Mouse (Mus musculus) right cerebral cortex, adult 2 months (tissue): ENCODE data around the gene Marveld3.
A peak's percentile ranks its signal among the peaks of the same experiment; 100 is the strongest.

ENCODE experiments used
- DNase-seq, 2 experiments: peaks; one replicate each; pipeline ENCODE4 v3.0.0; 2021 to 2022; ENCODE audit warnings: low spot score in 2 of 2

The Marveld3 gene

DNA sequence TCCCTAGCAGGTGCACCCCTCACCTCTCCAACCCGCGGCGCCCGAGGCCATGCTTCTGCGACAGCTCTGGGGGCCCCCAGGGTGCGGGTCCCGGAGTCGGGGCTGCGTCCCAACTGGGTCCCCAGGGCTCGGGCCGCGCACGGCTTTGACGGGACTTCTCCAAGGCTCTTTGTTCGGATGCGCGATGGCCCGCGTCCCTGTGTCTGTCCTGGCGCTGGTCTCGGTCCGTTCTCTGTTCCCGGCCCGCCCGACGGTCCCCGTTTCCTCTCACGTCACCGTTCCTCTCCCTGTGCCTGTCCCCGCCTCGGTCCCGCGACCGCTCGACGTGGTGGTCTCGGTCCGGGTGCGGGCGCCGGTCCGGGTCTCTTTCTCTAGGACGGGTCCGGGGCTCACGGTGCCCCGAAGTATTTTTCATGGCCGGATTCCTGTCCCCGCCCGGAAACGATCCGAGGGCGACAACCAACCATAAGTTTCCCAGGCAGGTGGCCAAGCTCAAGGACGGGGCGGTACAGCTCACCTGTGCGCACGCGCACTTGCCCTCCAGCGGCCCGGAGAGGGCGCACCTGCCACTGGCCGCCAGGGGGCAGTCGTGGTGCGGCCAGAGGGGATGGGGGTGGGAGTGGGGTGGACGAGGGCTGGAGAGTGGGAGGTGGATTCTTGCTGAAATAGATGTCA, at the start of gene Marveld3:
Gene Marveld3, minus strand, starts transcription at position 511 of the 675 bp plus-strand sequence.
- no peak for DNase-seq

DNA sequence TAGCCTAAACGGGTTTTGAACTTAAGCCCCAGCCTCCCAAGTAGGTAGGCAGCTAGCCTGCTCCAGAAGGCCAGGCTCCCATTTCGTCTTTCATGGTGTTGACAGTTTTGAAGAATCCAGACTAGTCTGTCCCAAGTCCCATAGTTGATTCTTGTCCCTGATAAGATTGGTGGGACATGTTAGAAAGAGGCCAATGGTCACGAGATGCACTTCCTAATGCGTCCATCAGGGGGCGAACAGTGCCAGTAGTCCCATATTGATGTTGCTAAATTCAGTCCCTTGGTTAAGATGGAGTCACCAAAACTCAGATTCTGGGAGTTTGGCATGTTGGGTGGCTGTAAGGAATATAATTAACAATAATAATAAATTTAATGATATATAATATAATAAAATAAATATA, 48.9 kb upstream of the Marveld3 start:
- DNase-seq = peak in 1 of 2 experiments; percentile 18

DNA sequence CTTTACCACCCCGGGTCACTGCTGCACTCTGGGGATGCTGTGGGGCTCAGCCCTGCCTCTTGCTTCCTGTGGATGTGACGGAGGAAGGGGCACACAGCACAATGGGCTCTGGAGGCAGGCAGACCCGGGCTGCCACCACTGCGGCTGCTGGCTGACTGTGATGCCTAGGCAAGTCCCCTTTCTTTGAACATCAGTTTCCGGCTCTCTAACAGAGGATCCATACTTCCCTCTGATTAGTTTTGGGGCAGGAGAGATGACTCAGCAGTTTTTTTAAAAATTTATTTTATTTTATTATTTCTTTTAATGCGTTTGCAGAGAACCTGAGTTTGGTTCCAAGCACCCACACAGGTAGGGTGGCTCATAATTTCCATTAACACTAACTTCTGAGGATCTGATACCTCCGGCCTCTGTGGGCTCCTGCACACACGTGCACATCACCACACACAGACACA, 47.0 kb upstream of the Marveld3 start:
- no peak for DNase-seq

DNA sequence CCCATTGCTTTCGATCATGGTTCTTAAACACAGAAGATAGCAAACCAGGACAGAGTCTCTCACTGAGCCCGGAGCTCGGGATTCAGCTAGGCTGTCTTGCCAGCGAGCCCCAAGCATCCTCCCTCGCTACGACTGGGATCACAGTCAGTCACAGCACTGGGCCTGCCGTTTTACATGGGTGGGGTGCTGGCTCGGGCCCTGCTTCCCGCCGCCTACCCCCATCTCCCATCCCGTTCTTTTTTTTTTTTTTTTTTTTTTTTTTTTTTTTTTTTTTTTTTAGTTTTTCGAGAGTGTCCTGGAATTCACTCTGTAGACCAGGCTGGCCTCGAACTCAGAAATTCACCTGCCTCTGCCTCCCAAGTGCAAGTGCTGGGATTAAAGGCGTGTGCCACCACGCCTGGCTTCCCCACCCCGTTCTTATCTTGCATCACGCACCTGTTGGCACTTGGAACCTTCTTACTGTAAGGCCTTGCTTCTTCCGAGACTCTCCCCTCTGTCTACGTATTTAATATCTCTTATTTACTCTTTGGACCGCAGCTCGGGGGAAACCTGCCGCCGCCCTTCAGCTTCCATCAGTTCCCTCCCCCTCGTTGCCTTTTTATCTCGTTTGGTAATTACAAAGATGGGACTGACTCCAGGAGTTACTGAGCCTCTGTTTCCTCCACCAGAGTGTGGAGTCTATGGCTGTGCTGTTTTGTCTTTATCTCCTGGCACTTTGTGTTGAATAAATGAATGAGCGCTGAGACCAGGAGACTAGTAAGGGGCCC, 46.4 kb upstream of the Marveld3 start:
- DNase-seq = no peak

DNA sequence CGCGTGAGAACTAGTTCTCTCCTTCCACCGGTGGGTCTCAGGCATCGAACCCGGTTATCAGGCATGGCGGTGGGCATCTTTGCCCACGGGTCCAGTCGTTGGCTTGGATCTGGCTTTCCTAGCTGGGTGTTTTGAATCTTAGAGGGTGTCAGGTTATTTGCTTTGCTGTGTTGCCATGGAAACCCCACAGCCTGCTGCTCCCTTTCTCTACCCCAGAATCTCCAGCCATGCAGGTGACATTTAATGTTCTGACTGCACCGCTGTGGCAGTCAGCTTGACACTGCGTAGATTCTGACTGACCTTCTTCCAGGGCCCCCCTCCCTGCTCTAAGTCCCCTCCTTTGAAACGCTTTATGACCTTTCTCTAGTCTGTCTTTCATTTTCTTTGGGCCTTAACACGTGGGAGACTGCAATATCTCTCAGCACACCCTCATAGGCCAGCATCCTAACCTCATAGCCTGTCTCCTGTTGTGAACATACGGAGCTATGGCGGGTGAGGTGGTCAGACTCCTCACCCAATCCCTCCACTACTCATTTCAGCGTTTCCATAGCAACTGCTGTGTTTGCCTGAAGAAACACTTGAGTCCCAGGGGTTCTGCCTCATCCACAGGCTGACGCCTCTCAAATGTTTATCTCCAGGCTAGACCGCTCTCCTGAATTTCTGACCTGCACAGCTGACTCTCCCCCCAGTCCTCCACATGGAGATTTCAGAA, 44.5 kb upstream of the Marveld3 start:
- DNase-seq = peak; percentile 25 to 34

DNA sequence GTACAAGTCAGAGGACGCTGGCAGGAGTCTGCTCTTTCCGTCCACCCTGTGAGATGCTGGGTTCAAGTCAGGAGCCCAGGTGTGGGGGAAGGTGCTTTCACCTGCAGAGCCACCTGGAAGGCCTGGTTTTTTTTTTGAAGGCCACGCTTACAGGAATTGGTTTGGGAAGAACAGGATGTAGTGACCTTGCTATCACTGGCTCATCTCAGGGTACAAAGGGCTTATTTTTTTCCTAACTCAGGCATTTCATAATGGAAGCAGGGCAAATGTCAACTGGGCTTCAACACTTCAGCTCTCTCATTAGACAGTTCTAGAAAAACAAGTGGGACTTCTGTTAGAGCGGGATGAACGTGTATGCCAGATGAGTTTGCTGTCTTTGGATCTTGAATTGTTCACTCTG, 42.3 kb upstream of the Marveld3 start:
- no peak for DNase-seq

DNA sequence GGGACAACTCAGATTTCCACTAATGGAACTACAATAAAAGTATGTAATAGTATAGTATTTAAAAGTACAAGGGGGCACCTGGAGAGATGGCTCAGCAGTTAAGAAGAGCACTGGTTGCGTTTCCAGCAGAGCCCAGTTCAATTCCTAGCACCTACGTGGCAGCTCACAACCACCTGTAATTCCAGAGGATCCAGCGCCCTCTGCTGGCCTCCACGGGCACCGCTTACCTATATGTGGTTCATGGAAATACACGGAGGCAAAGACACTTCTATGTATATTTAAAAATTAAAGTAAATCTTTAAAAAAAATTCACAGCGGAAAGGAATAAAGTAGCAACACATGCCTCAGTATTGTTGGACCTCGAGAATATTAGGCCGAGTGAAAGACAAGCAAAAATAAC, 41.0 kb upstream of the Marveld3 start:
- no peak for DNase-seq

DNA sequence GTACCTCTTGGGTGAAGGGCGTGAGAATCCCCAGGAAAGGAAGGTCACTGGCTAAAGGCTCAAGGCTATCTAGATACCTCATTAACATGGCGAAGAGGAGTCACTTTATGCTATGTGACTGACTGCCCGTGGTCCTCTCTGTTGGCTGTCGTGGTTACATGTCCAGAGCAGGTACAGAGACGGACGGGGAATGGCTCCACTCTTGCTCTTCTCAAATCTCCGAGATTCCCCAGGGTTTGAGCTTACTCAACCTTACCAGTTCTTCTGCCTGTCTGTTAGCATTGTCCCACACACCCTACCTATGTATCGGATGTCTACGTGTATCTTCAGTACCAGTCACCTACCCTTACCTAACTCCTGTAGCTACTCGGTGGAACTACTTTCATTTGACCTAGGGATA, 38.0 kb upstream of the Marveld3 start:
- DNase-seq = no peak

DNA sequence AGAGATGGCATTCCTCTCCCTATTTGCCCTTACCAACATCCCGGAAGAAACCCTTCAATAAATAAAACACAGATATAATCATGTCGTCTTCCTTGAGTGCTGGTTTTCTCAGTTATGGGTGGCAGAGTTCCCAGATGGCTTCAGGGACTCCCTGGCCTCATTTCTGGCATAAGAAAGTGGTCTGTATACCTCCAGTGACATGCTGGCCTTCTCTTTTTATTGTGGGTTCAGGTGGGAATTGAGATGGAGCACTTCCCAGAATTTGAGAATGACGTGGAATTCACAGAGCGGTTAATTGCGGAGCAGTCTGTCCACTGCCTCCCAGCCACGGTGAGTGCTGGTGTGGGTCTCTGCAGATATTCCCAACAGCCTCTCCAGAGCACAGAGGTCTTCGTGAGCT, 36.1 kb upstream of the Marveld3 start:
- DNase-seq = no peak

DNA sequence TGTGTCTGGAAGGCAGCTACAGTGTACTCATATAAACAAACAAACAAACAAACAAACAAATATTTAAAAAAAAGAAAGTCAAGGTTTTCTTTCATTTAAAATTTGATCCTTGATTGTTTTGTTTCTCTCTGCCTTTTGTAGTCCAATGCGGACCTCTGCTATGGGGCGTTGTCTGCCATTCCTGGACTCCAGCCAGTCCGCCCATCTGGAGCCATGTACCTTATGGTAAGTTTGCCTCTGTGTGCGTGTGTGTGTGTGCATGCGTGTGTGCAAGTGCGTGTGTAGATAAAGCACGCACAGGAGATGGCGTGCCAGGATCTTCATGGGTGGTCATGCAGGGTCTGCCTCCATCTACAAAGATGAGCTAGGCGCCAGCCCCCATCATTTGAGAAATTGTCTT, 35.4 kb upstream of the Marveld3 start:
- no peak for DNase-seq

DNA sequence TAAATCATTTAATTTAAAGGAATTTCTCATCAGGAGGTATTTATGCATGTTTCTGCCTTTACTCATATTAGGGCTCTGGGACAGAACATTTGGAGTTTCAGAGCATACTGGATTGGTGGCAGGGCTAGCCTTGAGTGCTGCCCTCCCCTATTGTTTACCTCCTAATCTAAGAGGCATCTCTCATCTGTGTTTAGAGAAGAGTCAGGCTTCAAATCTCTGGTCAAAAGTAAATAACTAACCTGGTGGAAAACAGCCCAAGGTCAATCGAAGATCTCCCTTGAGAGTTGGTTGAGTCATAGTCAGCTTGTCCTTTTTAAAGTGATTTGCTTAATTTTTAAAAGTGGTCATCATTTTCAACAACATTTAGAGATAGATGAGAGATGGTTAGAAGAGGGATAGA, 30.9 kb upstream of the Marveld3 start:
- no peak for DNase-seq

DNA sequence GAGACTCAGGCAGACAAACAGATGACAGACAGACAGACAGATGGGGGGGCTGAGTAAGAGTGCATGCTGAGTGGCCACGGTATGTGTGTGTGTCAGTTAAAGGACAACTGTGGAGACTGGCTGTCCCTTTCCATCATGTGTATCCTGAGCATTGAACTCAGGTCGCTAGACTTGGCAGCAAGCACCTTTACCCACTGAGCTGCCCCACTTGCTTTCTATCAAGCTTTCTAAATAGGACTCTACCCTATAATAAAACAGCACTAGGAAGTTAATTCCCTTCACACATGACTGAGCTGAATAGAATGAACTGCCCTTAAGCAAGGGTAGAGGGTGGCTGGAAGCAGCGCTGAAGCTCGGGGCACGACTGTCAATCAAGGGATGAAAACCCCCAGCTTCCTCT, 30.2 kb upstream of the Marveld3 start:
- no peak for DNase-seq

DNA sequence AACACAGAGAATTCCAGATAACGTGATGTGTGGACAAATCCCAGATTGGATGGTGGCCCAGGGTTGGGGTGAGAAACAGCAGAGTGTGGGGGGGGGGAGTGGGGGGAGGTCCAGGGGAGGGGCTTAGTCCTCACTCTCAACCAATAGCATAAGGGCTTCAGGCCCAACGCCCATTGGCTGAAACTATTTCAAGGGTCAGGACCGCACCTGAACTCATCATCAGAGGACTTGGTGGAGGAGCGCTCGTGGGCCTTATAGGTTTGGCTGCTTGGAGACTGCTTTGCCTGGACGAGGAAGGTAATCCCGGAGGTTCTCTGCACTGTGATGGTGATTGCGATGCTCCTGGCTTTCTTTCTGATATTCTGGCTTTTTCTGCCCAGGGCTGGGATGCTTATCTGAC, 28.2 kb upstream of the Marveld3 start, which contains the start of gene Tat:
Gene Tat, plus strand, starts transcription at position 214 of the 400 bp plus-strand sequence.
- DNase-seq = no peak

DNA sequence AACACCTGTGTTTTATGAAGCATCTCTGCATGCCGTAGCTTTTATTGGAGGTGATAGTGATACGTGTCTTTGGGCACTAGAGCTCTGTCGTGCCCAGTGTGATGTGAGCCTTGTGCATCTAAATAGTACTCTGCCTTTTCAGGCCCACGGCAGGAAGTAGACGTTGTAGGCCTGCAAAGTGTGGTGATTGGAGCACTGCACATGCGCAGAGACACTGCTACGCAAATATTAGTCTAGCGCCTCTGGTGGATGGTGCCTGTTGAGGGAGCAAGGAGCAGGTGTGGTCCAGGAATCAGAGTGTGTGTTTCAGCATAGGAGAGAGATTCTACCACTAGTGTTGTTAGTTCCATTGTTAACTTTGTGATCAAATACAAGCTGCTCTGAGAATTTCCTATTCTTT, 27.1 kb upstream of the Marveld3 start:
- DNase-seq = no peak

DNA sequence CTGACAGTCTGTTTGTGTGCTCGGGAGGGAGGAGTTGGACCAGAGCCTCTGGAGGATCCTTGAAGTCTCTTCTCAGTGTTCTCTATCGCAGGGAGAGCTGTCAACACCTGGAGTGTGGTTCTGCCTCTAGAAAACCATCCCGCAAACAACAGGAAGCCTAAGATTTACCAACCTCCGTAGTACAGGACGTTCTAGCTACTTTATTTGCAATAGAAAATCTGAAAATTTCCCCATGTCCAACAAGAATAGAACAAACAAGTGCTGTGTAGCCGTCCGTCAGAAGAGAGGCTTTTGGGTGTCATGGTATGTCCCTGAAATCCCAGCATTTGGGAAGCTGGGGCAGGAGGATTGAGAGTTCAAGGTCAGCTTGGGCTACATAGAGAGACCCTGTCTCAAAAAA, 25.8 kb upstream of the Marveld3 start:
- DNase-seq = no peak

DNA sequence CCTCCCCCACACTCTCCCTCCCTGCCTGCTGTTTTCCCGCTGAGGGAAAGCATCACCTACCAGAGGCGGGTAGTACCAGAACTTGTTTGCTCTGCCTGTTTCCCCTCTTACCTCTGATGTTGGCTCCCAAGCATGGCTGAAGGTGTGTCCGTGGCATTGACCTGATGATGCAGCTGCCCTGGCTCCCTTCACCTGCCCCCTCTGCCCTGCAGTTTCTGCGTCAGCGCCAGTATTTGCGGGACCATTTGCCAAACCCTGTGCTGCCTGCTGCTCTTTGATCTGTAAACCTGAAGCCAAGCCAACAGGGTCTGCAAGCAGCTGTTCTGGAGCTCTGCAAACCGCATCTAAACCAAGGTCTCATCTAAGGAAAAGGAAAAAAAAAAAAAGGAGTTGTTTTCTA, 24.4 kb upstream of the Marveld3 start:
- no peak for DNase-seq

DNA sequence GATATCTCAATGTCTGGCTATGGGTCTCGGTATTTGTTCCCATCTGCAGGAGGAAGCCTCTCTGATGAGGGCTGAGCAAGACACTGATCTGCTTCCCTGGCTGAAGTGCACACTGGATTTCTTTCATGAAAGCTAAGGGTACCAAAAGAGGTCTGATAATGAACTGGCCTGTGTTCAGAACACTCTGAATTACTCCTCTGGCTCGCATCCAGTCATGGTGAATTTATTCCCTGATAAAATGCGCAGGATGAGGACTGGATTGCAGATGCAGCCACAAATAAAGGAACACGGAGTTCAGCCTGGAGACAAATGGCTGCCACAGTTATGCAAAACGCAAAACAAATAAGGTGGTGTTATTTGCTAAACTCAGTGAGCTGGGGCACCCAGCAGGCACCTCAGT, 21.9 kb upstream of the Marveld3 start:
- DNase-seq = no peak

DNA sequence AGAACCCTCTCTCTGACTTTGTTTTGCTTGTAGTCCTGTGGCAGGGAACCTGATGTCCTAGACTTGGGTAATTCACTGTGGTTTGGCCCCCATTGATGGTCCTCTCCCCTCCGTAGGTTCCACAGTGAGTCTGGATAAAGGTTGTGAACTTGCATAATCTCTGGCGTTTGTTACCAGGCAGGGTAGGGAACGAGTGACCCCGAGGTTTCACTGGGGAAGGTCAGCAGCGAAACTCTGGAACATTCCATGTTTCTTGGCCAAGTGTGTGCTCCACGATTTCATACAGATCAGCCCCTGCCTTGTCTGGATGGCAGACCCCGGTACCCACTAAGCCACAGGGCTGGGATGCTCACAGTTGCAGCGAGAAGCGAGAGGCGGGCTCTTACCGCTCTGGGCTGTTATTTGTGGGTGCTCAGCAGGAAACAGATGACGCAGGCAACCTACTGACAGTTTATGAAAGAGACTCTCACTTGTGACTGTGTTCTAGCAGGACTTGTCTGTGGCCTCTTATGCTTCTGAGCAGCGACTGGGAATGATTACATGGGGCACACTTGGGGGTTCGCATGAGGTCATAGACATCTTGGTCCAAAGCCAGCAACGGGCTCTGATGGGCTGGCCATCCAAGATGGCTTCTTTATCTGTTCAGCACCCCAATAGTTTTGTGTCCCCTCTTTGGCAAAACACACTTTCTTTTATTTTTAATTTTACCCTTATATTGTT, 20.5 kb upstream of the Marveld3 start:
- no peak for DNase-seq

DNA sequence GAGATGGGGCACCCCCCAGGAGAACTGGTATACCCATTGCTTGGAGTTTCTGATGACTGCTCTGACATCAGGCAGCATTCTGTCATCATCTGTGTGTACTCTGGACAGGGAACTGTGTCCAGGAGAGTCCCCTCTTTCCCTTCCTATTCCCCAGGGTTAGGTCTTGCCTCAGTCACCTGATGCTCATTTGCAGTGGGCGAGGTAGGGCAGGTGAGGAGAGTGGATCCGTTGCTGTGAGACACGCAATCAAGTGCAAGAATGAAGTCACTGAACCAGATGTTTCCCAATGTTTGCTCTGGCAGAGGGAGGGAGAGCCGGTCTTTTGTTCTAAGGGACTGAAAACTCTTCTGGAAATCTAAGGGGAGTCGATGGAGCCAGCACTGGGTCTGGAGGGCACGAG, 17.3 kb upstream of the Marveld3 start:
- no peak for DNase-seq

DNA sequence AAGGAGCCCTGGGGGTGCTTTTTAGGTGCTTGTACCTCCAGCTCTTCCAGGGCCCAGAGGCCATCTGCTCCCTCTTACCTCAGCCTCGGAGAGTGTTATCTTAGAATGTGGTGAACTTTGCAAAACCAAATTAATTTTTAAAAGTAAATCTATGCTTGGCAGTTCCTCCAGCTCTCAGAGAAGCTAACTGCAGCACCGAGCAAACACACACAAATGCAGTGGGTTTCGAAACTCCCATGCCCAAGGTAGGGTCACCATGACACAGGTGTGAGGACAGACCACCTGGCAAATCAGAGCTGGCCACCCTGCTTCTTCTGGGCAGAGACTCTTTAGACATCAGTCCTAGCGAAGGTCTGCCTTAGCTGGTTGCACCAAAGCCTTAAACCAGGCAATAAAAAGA, 10.9 kb upstream of the Marveld3 start:
- DNase-seq = no peak

DNA sequence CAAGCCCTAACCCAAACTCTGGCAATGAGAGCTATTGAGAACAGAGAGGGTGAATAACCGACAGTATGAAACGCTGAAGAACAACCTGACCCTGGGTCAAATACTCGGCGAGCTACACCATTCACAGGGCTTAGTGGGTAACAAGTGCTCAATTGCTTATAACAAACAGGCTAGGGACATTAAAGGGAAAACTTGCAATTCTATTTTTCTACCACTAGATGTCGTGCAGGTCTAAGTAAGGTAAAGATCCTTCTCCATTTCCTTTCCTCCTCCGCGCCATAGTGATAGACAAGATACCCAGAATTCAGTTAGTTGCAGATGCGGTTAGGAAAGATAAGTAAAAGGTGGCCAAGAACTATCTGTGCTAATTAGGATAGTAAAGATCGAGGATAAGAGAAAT, 8.3 kb upstream of the Marveld3 start:
- DNase-seq = no peak

DNA sequence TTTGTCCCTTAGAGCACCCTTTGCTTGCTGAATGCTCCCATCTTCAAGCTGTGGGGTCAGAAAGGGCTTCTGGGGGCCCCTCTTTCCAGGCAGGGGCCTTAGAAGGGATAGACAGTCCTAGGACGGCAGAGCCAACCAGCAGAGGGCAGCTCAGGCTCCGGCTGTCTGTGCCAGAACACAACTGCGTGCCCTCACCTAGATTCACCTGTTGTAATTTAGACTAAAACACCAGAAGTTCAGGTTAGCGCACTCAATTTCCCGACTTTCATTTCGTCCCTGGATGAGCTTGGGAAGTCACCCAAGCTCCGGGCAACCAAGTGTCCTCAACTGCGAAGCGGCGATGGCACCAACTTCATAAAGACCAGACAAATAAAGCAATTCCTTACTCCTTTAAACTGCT, 6.8 kb upstream of the Marveld3 start:
- no peak for DNase-seq
